Mouse (Mus musculus) adrenal gland, postnatal 25 days (tissue): ENCODE data around the gene Wt1. TPM values are rescaled to one million over a fixed set of nuclear protein-coding genes. Genes with fewer than 3 reads are reported as not detected.
A peak's percentile ranks its signal among the peaks of the same experiment; 100 is the strongest.

Experiments used
- DNase-seq: peaks from one replicate; pipeline ENCODE4 v3.0.0; 2021; ENCODE audit warnings: mixed read lengths
- total RNA-seq: library from RNA; stranded (reverse); gene quantifications from 2 replicates; pipeline ENCODE4 v1.2.3, GENCODE M21; 2021

Wt1 gene
- total RNA-seq, 1 experiment from 2014 or later = 1.7 TPM

- DNase-seq = no peak
Measured at GRCm38 (mm10) chr2:105185768-105186529, 59.6 kb downstream of the Wt1 start.

GRCm38 (mm10) chr2:105186591-105186990, 60.3 kb downstream of the Wt1 start:
- no peak for DNase-seq

- DNase-seq = no peak
Measured at GRCm38 (mm10) chr2:105188182-105188581, 61.9 kb downstream of the Wt1 start.

- no peak for DNase-seq
Measured at GRCm38 (mm10) chr2:105189352-105189751, 63.0 kb downstream of the Wt1 start.

- no peak for DNase-seq
Measured at GRCm38 (mm10) chr2:105200152-105200551, 73.8 kb downstream of the Wt1 start.

GRCm38 (mm10) chr2:105206563-105207174, 80.3 kb downstream of the Wt1 start:
- DNase-seq = peak; percentile 17

GRCm38 (mm10) chr2:105212839-105213238, 86.5 kb downstream of the Wt1 start:
- no peak for DNase-seq

GRCm38 (mm10) chr2:105215914-105216313, 89.6 kb downstream of the Wt1 start:
- DNase-seq = no peak

GRCm38 (mm10) chr2:105219229-105219628, 92.9 kb downstream of the Wt1 start:
- DNase-seq = no peak

- no peak for DNase-seq
Measured at GRCm38 (mm10) chr2:105219664-105220063, 93.3 kb downstream of the Wt1 start.

- no peak for DNase-seq
Measured at GRCm38 (mm10) chr2:105220738-105221303, 94.5 kb downstream of the Wt1 start.

Other genes with a start within 250 kb of the Wt1 start
- gene Eif3m, start 109.4 kb upstream of the Wt1 start, total RNA-seq = 132 and 150 TPM in 2 replicates
- gene Gm11060, start 34.5 kb upstream of the Wt1 start, total RNA-seq = not detected in 2 replicates
- 0.49 and 1.2 TPM in 2 replicates for gene Them7, start 97.8 kb downstream of the Wt1 start, total RNA-seq